Mouse (Mus musculus) cerebellum, adult 18-20 months (tissue): ENCODE measurements around the gene Olfr730.

Source experiments
- DNase-seq, 2 experiments: peaks; one replicate each; pipeline ENCODE4 v3.0.0; 2021

The Olfr730 gene

GRCm38 (mm10) chr14:50188098-50188497 lies at the start of gene Olfr730:
Olfr730 (minus strand) TSS chr14:50188198.
- no peak for DNase-seq

- DNase-seq: no peak
Observed at GRCm38 (mm10) chr14:50152810-50153209, 35.2 kb downstream of the Olfr730 start, which contains the start of gene Olfr729. Olfr729 (minus strand) TSS chr14:50152910.

DNA sequence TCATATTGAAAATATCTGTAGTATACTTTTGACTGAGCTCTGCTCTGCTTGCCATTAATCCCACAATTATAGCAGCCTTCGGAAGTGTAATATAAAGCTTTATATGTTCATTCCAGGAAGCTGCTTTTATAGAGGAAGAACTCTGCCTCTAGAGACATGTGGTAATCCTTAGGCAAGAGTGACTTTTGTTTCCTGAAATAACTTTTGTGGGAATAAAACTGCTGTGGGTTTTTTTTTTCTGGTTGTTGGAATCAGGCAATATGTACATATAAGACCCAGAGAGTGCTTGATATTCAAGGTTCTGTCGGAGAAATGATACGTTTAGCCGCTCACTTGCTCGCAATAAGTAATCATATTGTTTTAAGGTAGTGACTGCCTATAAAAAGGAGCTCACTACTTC lies 45.4 kb downstream of the Olfr730 start, which contains the start of gene Olfr728:
Gene Olfr728, minus strand, starts transcription at position 101 of the 400 bp plus-strand sequence.
- DNase-seq: no peak
